Mouse (Mus musculus) kidney, postnatal 0 days (tissue): ENCODE measurements around the gene Col5a3. TPM values are rescaled to one million over a fixed set of nuclear protein-coding genes. Genes with fewer than 3 reads are reported as not detected.
"Not testable (repeated sequence)": the region's sequence is repeated elsewhere in the genome, so short reads cannot be mapped to it uniquely, and the experiment has no call there.

ENCODE experiments used
- ATAC-seq: fragments of 200-750 bp; cut with Nextera tagmentation; replicated peaks from 2 replicates; pipeline ENCODE4 v1.8.0; 2017; ENCODE audit warnings: low read depth, moderate number of reproducible peaks, moderate TSS enrichment, moderate library complexity; ENCODE audit not compliant: low FRiP score
- DNase-seq: peaks from one replicate; pipeline ENCODE4 v3.0.0-alpha.2; 2016; ENCODE audit warnings: low spot score
- H3K27ac ChIP-seq: fragments of 300-500 bp; sonication (generic); 2 replicates; pipeline ENCODE4 v1.5.1; 2014; ENCODE audit warnings: mild to moderate bottlenecking
- H3K27me3 ChIP-seq: fragments of 300-500 bp; sonication (generic); 2 replicates; pipeline ENCODE4 v1.6.1; 2014; ENCODE audit warnings: low read length, mixed read lengths; ENCODE audit not compliant: insufficient read depth
- H3K36me3 ChIP-seq: fragments of 300-500 bp; sonication (generic); 2 replicates; pipeline ENCODE4 v1.6.1; 2014; ENCODE audit warnings: low read length, mixed read lengths; ENCODE audit not compliant: insufficient read depth
- H3K4me1 ChIP-seq: fragments of 300-500 bp; sonication (generic); replicated peaks from 2 replicates; pipeline ENCODE4 v1.6.1; 2014; ENCODE audit warnings: antibody characterized with exemption, low read length, mixed read lengths; ENCODE audit not compliant: insufficient read depth
- H3K4me2 ChIP-seq: fragments of 300-500 bp; sonication (generic); 2 replicates; pipeline ENCODE4 v1.6.1; 2014; ENCODE audit warnings: mild to moderate bottlenecking, low read length, moderate library complexity, mixed read lengths
- H3K4me3 ChIP-seq: fragments of 300-500 bp; sonication (generic); replicated peaks from 2 replicates; pipeline ENCODE4 v1.5.1; 2014; ENCODE audit warnings: low read depth, low read length
- H3K9ac ChIP-seq: fragments of 300-500 bp; sonication (generic); 2 replicates; pipeline ENCODE4 v1.6.1; 2014; ENCODE audit warnings: low read depth, low read length
- H3K9me3 ChIP-seq: fragments of 300-500 bp; sonication (generic); replicated peaks from 2 replicates; pipeline ENCODE4 v1.6.1; 2016; ENCODE audit warnings: low read length, inconsistent platforms, mixed read lengths
- CTCF ChIP-seq: IDR thresholded peaks from 2 replicates; pipeline ENCODE4 v1.5.1; 2016; ENCODE audit warnings: antibody characterized with exemption, low read depth, mild to moderate bottlenecking, moderate library complexity
- WGBS: fragments of 180-500 bp; shearing (Covaris S2); extraction: QIAGEN DNeasy Blood & Tissue Kit; methylation state at CpG from one replicate; pipeline ENCODE4 v1.1.7; 2014; 5-methylcytosine and 5-hydroxymethylcytosine counted together
- polyA plus RNA-seq: library from polyadenylated mRNA; unstranded; fragments of >200 nt; fragmentation: Nextera tagmentation; extraction: Ambion mirVana; gene quantifications from 2 replicates; pipeline ENCODE4 v1.2.1, GENCODE M21; 2015

Col5a3 gene
- polyA plus RNA-seq, 1 experiment from 2014 or later: 1.2 TPM

GRCm38 (mm10) chr9:20842670-20843069 is 27.8 kb upstream of the Col5a3 start:
- DNase-seq (peak; percentile 60), ATAC-seq (peak; percentile 59; the same call in 1 of the 2 replicates)
- Histone ChIP-seq H3K4me2 (no peak overlapping the region), H3K4me3 (no peak overlapping the region), H3K9me3 (no peaks in the 10 kb centered on the region), H3K27me3 (no peaks in the 10 kb centered on the region), H3K36me3 (no peaks in the 10 kb centered on the region), H3K9ac (no peak overlapping the region), H3K27ac (no peak overlapping the region), H3K4me1 (no peaks in the 10 kb centered on the region)
- WGBS: 23% methylated on average over 2 of the region's 2 CpGs
- peak; percentile 68 for TF ChIP-seq CTCF

GRCm38 (mm10) chr9:20842211-20842610 is 27.3 kb upstream of the Col5a3 start:
- H3K27me3 ChIP-seq: no peaks in the 10 kb centered on the region
- no peaks in the 10 kb centered on the region for H3K4me1 ChIP-seq
- no peaks in the 10 kb centered on the region for H3K36me3 ChIP-seq
- H3K4me3 ChIP-seq: no peak overlapping the region
- H3K9me3 ChIP-seq: no peaks in the 10 kb centered on the region
- H3K4me2 ChIP-seq: no peak overlapping the region
- H3K27ac ChIP-seq: no peak overlapping the region
- no peak for DNase-seq
- no peak overlapping the region for H3K9ac ChIP-seq
- WGBS: 59% methylated on average over 4 of the region's 4 CpGs
- no peak for TF ChIP-seq CTCF
- no peak for ATAC-seq

- Histone ChIP-seq H3K27ac (no peak overlapping the region), H3K4me2 (no peak overlapping the region), H3K9ac (no peak overlapping the region), H3K27me3 (no peaks in the 10 kb centered on the region), H3K36me3 (no peaks in the 10 kb centered on the region), H3K9me3 (no peaks in the 10 kb centered on the region), H3K4me1 (no peaks in the 10 kb centered on the region), H3K4me3 (no peak overlapping the region)
- WGBS: 48% methylated on average over 6 of the region's 6 CpGs
- DNase-seq (no peak), ATAC-seq (no peak)
- no peak for TF ChIP-seq CTCF
Measured at GRCm38 (mm10) chr9:20838931-20839330, 24.1 kb upstream of the Col5a3 start.

GRCm38 (mm10) chr9:20837184-20837947 is 22.5 kb upstream of the Col5a3 start:
- ATAC-seq (no peak), DNase-seq (no peak)
- Histone ChIP-seq H3K4me2 (no peak overlapping the region), H3K4me3 (no peak overlapping the region), H3K4me1 (no peaks in the 10 kb centered on the region), H3K9ac (no peak overlapping the region), H3K9me3 (no peaks in the 10 kb centered on the region), H3K36me3 (no peaks in the 10 kb centered on the region), H3K27ac (no peak overlapping the region), H3K27me3 (no peaks in the 10 kb centered on the region)
- 76% methylated on average over 9 of the region's 9 CpGs for WGBS
- no peak for TF ChIP-seq CTCF

GRCm38 (mm10) chr9:20835431-20835954 is 20.6 kb upstream of the Col5a3 start:
- H3K27me3 ChIP-seq, H3K27ac ChIP-seq, H3K36me3 ChIP-seq, H3K4me2 ChIP-seq, H3K9me3 ChIP-seq, H3K9ac ChIP-seq, DNase-seq, H3K4me3 ChIP-seq, ATAC-seq, H3K4me1 ChIP-seq: not testable (repeated sequence)
- WGBS: 88% methylated on average over 10 of the region's 11 CpGs

GRCm38 (mm10) chr9:20834881-20835280 is 20.0 kb upstream of the Col5a3 start:
- no peaks in the 10 kb centered on the region for H3K36me3 ChIP-seq
- H3K9me3 ChIP-seq: no peaks in the 10 kb centered on the region
- no peak for DNase-seq
- no peak overlapping the region for H3K4me3 ChIP-seq
- H3K27ac ChIP-seq: no peak overlapping the region
- H3K9ac ChIP-seq: no peak overlapping the region
- no peaks in the 10 kb centered on the region for H3K27me3 ChIP-seq
- no peak for ATAC-seq
- TF ChIP-seq CTCF: no peak
- no peak overlapping the region for H3K4me2 ChIP-seq
- no peaks in the 10 kb centered on the region for H3K4me1 ChIP-seq
- 76% methylated on average over 1 of the region's 1 CpGs for WGBS
